Mouse (Mus musculus) myocyte (in vitro differentiated cells): ENCODE measurements at regions not wholly inside any gene's neighbourhood (a gene's known extent, or its start where the extent isn't known, plus 50 kb on each side); places are given as distances from the start of the nearest gene placed in this dataset.

ENCODE experiments used
- CEBPB ChIP-seq: IDR thresholded peaks from 2 replicates; pipeline ENCODE4 v1.6.1; 2011; ENCODE audit warnings: mild to moderate bottlenecking, moderate library complexity; ENCODE audit not compliant: poor library complexity, insufficient read depth, severe bottlenecking
- MAX ChIP-seq: IDR thresholded peaks from one replicate; pipeline ENCODE4 v1.6.1; 2011; ENCODE audit warnings: low read depth, mild to moderate bottlenecking, control low read depth
- MYOD1 ChIP-seq, 3 experiments: IDR thresholded peaks; one replicate each; pipeline ENCODE4 v1.6.1; 2011; ENCODE audit warnings: control low read depth in 2 of 3, low read depth in 2 of 3, mild to moderate bottlenecking in 2 of 3, moderate library complexity in 1 of 3; ENCODE audit not compliant: insufficient read length in 2 of 3, control insufficient read depth in 1 of 3
- POLR2A ChIP-seq: IDR thresholded peaks from one replicate; pipeline ENCODE4 v1.6.1; 2011; ENCODE audit warnings: low read depth, mild to moderate bottlenecking, control low read depth, moderate library complexity; ENCODE audit not compliant: insufficient read length
- POLR2AphosphoS2 ChIP-seq: IDR thresholded peaks from one replicate; pipeline ENCODE4 v1.6.1; 2011; ENCODE audit warnings: low read depth, control low read depth; ENCODE audit not compliant: insufficient read length
- REST ChIP-seq: IDR thresholded peaks from one replicate; pipeline ENCODE4 v1.6.1; 2011; ENCODE audit warnings: mild to moderate bottlenecking, control low read depth, moderate library complexity; ENCODE audit not compliant: insufficient read depth, insufficient read length
- TCF12 ChIP-seq: IDR thresholded peaks from one replicate; pipeline ENCODE4 v1.6.1; 2011; ENCODE audit warnings: mild to moderate bottlenecking, control low read depth; ENCODE audit not compliant: poor library complexity, insufficient read depth, severe bottlenecking
- USF1 ChIP-seq: IDR thresholded peaks from one replicate; pipeline ENCODE4 v1.6.1; 2011; ENCODE audit warnings: low read depth, mild to moderate bottlenecking, control low read depth, moderate library complexity

- TF ChIP-seq TCF12 (no peak), POLR2A (no peak), USF1 (no peak), CEBPB (no peak), POLR2AphosphoS2 (no peak), MAX (no peak), REST (no peak), MYOD1 (IDR thresholded peaks at IDR 0.05; ENCODE audit: control insufficient read depth in 1 of 3, insufficient read length in 2 of 3, low read depth in 2 of 3) (no peak)
These were observed 363.7 kb downstream of the Mllt3 start for GRCm38 (mm10) chr4:87669480-87669879.
